ENCODE assay signal across 9 mouse cellular contexts in the genomic region with DNA sequence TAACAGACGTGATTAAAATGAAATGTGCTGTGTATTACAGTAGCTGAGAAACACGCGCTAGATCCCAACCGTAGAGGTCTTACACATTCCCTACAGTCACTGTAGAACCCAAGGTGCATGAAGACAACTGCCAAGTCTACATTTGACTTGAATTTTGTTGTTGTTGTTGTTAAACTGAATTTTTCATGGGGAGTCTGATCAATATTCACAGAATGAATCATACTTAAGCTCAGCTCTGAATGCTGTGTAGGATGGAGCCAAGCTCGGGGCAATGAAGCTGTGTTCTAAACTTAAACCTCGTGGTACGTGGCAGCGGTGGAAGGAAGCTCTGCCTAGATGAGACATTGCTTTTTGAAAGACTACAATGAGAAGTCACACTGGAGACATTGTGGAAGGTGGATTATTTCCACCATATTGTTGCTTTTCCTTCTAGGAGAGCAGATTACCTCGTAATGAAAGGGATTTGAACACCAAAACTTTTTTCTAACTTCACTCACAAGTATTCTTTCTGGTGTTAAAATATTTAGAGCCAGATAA. TPM values are rescaled to one million over a fixed set of nuclear protein-coding genes. Genes with fewer than 3 reads are reported as not detected.
DNase-seq lines count a peak whose midpoint lies in the region; ATAC-seq and TF ChIP-seq lines count a peak whose summit lies in the region.
"Had no signal": no experiment of that assay in that cellular context is flagged by ENCODE, and none has a peak within 500 bp of the region (broad histone marks: within the 10 kb centered on the region; RNA-seq: fewer than 3 reads in every experiment).

No protein-coding gene starts in this region.

- H3K4me1 ChIP-seq in hindbrain, embryonic 16.5 days (ENCODE audit: control insufficient read depth, insufficient read depth, low read depth, low read length) = peaks cover 3% of the 10 kb centered on the region
- peaks cover 13% of the 10 kb centered on the region; the same call in 1 of the 2 replicates for H3K4me1 ChIP-seq in hindbrain, embryonic 13.5 days (replicated peaks)
- H3K4me1 ChIP-seq in ES-Bruce4 (ENCODE audit: control insufficient read depth, insufficient read depth, low read length) = peaks cover 3% of the 10 kb centered on the region
- peaks cover 55% of the 10 kb centered on the region for H3K4me1 ChIP-seq in limb, embryonic 10.5 days

- no peaks in the 10 kb centered on the region for H3K36me3 ChIP-seq in hindbrain, embryonic 16.5 days (ENCODE audit: control insufficient read depth, insufficient read depth, low read length)
- H3K36me3 ChIP-seq in hindbrain, embryonic 13.5 days = no peaks in the 10 kb centered on the region
- H3K36me3 ChIP-seq in ES-Bruce4 (ENCODE audit: control insufficient read depth, insufficient read depth, low read length, poor library complexity, severe bottlenecking) = no peaks in the 10 kb centered on the region
- H3K36me3 ChIP-seq in limb, embryonic 10.5 days = no peaks in the 10 kb centered on the region

- no peak overlapping the region for H3K4me3 ChIP-seq in hindbrain, embryonic 16.5 days (ENCODE audit: low read length)
- H3K4me3 ChIP-seq in hindbrain, embryonic 13.5 days = no peak overlapping the region
- H3K4me3 ChIP-seq in ES-Bruce4 (ENCODE audit: low read depth, low read length) = peak overlapping the region; percentile 70
- H3K4me3 ChIP-seq in limb, embryonic 10.5 days = peak overlapping the region; percentile 44

- no peaks in the 10 kb centered on the region for H3K9me3 ChIP-seq in hindbrain, embryonic 16.5 days (ENCODE audit: control insufficient read depth, low read length)
- H3K9me3 ChIP-seq in hindbrain, embryonic 13.5 days = no peaks in the 10 kb centered on the region
- no peaks in the 10 kb centered on the region for H3K9me3 ChIP-seq in ES-Bruce4 (replicated peaks; ENCODE audit: control insufficient read depth, insufficient read depth, low read length, poor library complexity, severe bottlenecking)
- H3K9me3 ChIP-seq in limb, embryonic 10.5 days (replicated peaks) = no peaks in the 10 kb centered on the region

- WGBS in hindbrain, embryonic 16.5 days = 33% methylated on average over 9 of the region's 9 CpGs
- 38% methylated on average over 9 of the region's 9 CpGs for WGBS in hindbrain, embryonic 13.5 days
- WGBS in limb, embryonic 10.5 days = 38% methylated on average over 9 of the region's 9 CpGs

- ATAC-seq in hindbrain, embryonic 16.5 days = no peak
- ATAC-seq in hindbrain, embryonic 13.5 days (ENCODE audit: low FRiP score) = no peak
- ATAC-seq: inflammation-experienced regulatory T-cells, adult 6 months; Patski had no signal

- peak overlapping the region; percentile 0; the same call in 1 of the 2 replicates for H3K4me2 ChIP-seq in hindbrain, embryonic 16.5 days (ENCODE audit: low read length)
- no peak overlapping the region for H3K4me2 ChIP-seq in hindbrain, embryonic 13.5 days

- no peak for TF ChIP-seq POLR2A in ES-Bruce4 (IDR thresholded peaks at IDR 0.05; ENCODE audit: insufficient read depth, low read length)

- TF ChIP-seq CTCF in ES-Bruce4 (IDR thresholded peaks at IDR 0.05; ENCODE audit: low read depth, low read length) = no peak

- peak; percentile 79 for DNase-seq in A20 (ENCODE audit: low read depth, low spot score)
- DNase-seq in limb, embryonic 10.5 days (ENCODE audit: low spot score) = no peak
- DNase-seq in B cell, adult 2 months = no peak
- no peak for DNase-seq in ovary, postnatal 10 days (ENCODE audit: low spot score)

- H3K27ac ChIP-seq in hindbrain, embryonic 16.5 days (ENCODE audit: low read depth, low read length) = no peak overlapping the region
- H3K27ac ChIP-seq in hindbrain, embryonic 13.5 days = no peak overlapping the region
- peak overlapping the region; percentile 25 for H3K27ac ChIP-seq in ES-Bruce4 (ENCODE audit: insufficient read depth, low read length)
- no peak overlapping the region for H3K27ac ChIP-seq in limb, embryonic 10.5 days

- no peak for TF ChIP-seq EP300 in ES-Bruce4 (IDR thresholded peaks at IDR 0.05; ENCODE audit: insufficient read depth, low read depth, low read length)

- no peak overlapping the region for H3K9ac ChIP-seq in hindbrain, embryonic 16.5 days (ENCODE audit: low read depth, low read length)
- no peak overlapping the region for H3K9ac ChIP-seq in hindbrain, embryonic 13.5 days
- H3K9ac ChIP-seq in ES-Bruce4 (ENCODE audit: low read depth, poor library complexity, severe bottlenecking) = peak overlapping the region; percentile 51

- H3K27me3 ChIP-seq in hindbrain, embryonic 16.5 days (replicated peaks; ENCODE audit: control insufficient read depth, insufficient read depth, low read length) = no peaks in the 10 kb centered on the region
- H3K27me3 ChIP-seq in hindbrain, embryonic 13.5 days = peaks cover 33% of the 10 kb centered on the region
- H3K27me3 ChIP-seq in ES-Bruce4 (ENCODE audit: control insufficient read depth, insufficient read depth, low read length, poor library complexity, severe bottlenecking) = no peaks in the 10 kb centered on the region
- no peaks in the 10 kb centered on the region for H3K27me3 ChIP-seq in limb, embryonic 10.5 days (ENCODE audit: low read depth, poor library complexity, severe bottlenecking)
- H3K27me3 ChIP-seq: Patski had no signal

RNA-seq across cellular contexts. Expression of a gene that starts 13.4 kb away (rescaled TPM):
- polyA plus RNA-seq in hindbrain, embryonic 16.5 days (2015; fragmentation: Nextera tagmentation; extraction: Ambion mirVana) = 0.14 TPM in 1 of 2 replicates, not detected in the other
- polyA plus RNA-seq in hindbrain, embryonic 13.5 days (2015; fragmentation: Nextera tagmentation; extraction: Ambion mirVana) = 0.12 TPM in 1 of 2 replicates, not detected in the other
- 0.91 and 1.9 TPM in 2 replicates for polyA plus RNA-seq in ES-Bruce4 (2011; ENCODE audit: insufficient read depth, insufficient read length, low read depth, missing spikeins)
- 0.99 and 1.9 TPM in 2 replicates for polyA plus RNA-seq in limb, embryonic 10.5 days (2016; fragmentation: Nextera tagmentation; extraction: Ambion mirVana)
- polyA plus RNA-seq: inflammation-experienced regulatory T-cells, adult 6 months had no signal

RNA-seq across cellular contexts. Expression of a gene that starts 28.8 kb away (rescaled TPM):
- polyA plus RNA-seq in hindbrain, embryonic 16.5 days (2015; fragmentation: Nextera tagmentation; extraction: Ambion mirVana) = 2.6 and 2.7 TPM in 2 replicates
- polyA plus RNA-seq in hindbrain, embryonic 13.5 days (2015; fragmentation: Nextera tagmentation; extraction: Ambion mirVana) = 4.2 and 5.7 TPM in 2 replicates
- polyA plus RNA-seq in ES-Bruce4 (2011; ENCODE audit: insufficient read depth, insufficient read length, low read depth, missing spikeins) = 16.9 and 19.1 TPM in 2 replicates
- 2.4 and 4.5 TPM in 2 replicates for polyA plus RNA-seq in limb, embryonic 10.5 days (2016; fragmentation: Nextera tagmentation; extraction: Ambion mirVana)

RNA-seq across cellular contexts. Expression of a gene that starts 31.6 kb away (rescaled TPM):
- polyA plus RNA-seq in hindbrain, embryonic 16.5 days (2015; fragmentation: Nextera tagmentation; extraction: Ambion mirVana) = not detected in 2 replicates
- polyA plus RNA-seq in hindbrain, embryonic 13.5 days (2015; fragmentation: Nextera tagmentation; extraction: Ambion mirVana) = 2.4 TPM in 1 of 2 replicates, not detected in the other
- polyA plus RNA-seq in ES-Bruce4 (2011; ENCODE audit: insufficient read depth, insufficient read length, low read depth, missing spikeins) = 68.8 and 97.9 TPM in 2 replicates
- polyA plus RNA-seq in limb, embryonic 10.5 days (2016; fragmentation: Nextera tagmentation; extraction: Ambion mirVana) = 8.0 and 11.7 TPM in 2 replicates
- polyA plus RNA-seq: inflammation-experienced regulatory T-cells, adult 6 months had no signal

RNA-seq across cellular contexts. Expression of a gene that starts 33.1 kb away (rescaled TPM):
- polyA plus RNA-seq in hindbrain, embryonic 16.5 days (2015; fragmentation: Nextera tagmentation; extraction: Ambion mirVana) = 0.66 TPM in 1 of 2 replicates, not detected in the other
- polyA plus RNA-seq in hindbrain, embryonic 13.5 days (2015; fragmentation: Nextera tagmentation; extraction: Ambion mirVana) = 1.8 and 3.0 TPM in 2 replicates
- polyA plus RNA-seq in ES-Bruce4 (2011; ENCODE audit: insufficient read depth, insufficient read length, low read depth, missing spikeins) = 8.9 and 16.9 TPM in 2 replicates
- polyA plus RNA-seq in limb, embryonic 10.5 days (2016; fragmentation: Nextera tagmentation; extraction: Ambion mirVana) = 4.7 and 5.3 TPM in 2 replicates

RNA-seq across cellular contexts. Expression of a gene that starts 36.4 kb away (rescaled TPM):
- polyA plus RNA-seq in hindbrain, embryonic 16.5 days (2015; fragmentation: Nextera tagmentation; extraction: Ambion mirVana) = 0.09 and 0.20 TPM in 2 replicates
- polyA plus RNA-seq in hindbrain, embryonic 13.5 days (2015; fragmentation: Nextera tagmentation; extraction: Ambion mirVana) = 0.06 TPM in 1 of 2 replicates, not detected in the other
- polyA plus RNA-seq in ES-Bruce4 (2011; ENCODE audit: insufficient read depth, insufficient read length, low read depth, missing spikeins) = 0.40 and 0.46 TPM in 2 replicates
- 0.08 and 0.10 TPM in 2 replicates for polyA plus RNA-seq in limb, embryonic 10.5 days (2016; fragmentation: Nextera tagmentation; extraction: Ambion mirVana)
- polyA plus RNA-seq: inflammation-experienced regulatory T-cells, adult 6 months had no signal

Comparison
In these comparisons a context has a peak if more than half of its experiments do, and no peak if none do; other contexts are left out.
1. H3K4me3 ChIP-seq: peak in ES-Bruce4 (single experiment) and limb, embryonic 10.5 days (single experiment); none in hindbrain, embryonic 16.5 days (single experiment) and hindbrain, embryonic 13.5 days (single experiment).